Mouse (Mus musculus) limb, embryonic 10.5 days (tissue): ENCODE measurements at regions not wholly inside any gene's neighbourhood (a gene's known extent, or its start where the extent isn't known, plus 50 kb on each side); places are given as distances from the start of the nearest gene placed in this dataset.

Source experiments
- DNase-seq: peaks from one replicate; pipeline ENCODE4 v3.0.0-alpha.2; 2017; ENCODE audit warnings: low spot score
- H3K27ac ChIP-seq: fragments of 300-500 bp; sonication (generic); 2 replicates; pipeline ENCODE4 v1.5.1; 2016; ENCODE audit warnings: mild to moderate bottlenecking
- H3K27me3 ChIP-seq: fragments of 300-500 bp; sonication (generic); 2 replicates; pipeline ENCODE4 v1.6.1; 2016; ENCODE audit warnings: low read depth, mild to moderate bottlenecking; ENCODE audit not compliant: poor library complexity, severe bottlenecking
- H3K36me3 ChIP-seq: fragments of 300-500 bp; sonication (generic); 2 replicates; pipeline ENCODE4 v1.6.1; 2016; ENCODE audit warnings: mild to moderate bottlenecking, moderate library complexity
- H3K4me1 ChIP-seq: fragments of 300-500 bp; sonication (generic); 2 replicates; pipeline ENCODE4 v1.6.1; 2016
- H3K4me3 ChIP-seq: fragments of 300-500 bp; sonication (generic); 2 replicates; pipeline ENCODE4 v1.5.1; 2016; ENCODE audit warnings: mild to moderate bottlenecking, moderate library complexity
- H3K9me3 ChIP-seq: fragments of 300-500 bp; sonication (generic); replicated peaks from 2 replicates; pipeline ENCODE4 v1.6.1; 2016; ENCODE audit warnings: mild to moderate bottlenecking
- WGBS: fragments of 180-500 bp; shearing (Covaris S2); methylation state at CpG from one replicate; pipeline ENCODE4 v1.1.7; 2016; 5-methylcytosine and 5-hydroxymethylcytosine counted together

GRCm38 (mm10) chr3:133744552-133745118, 199.7 kb upstream of the Tet2 start:
- no peak for DNase-seq
- Histone ChIP-seq H3K27me3 (no peaks in the 10 kb centered on the region), H3K27ac (no peak overlapping the region), H3K4me1 (no peaks in the 10 kb centered on the region), H3K9me3 (no peaks in the 10 kb centered on the region), H3K36me3 (no peaks in the 10 kb centered on the region), H3K4me3 (no peak overlapping the region)
- WGBS, result 84% methylated on average over 4 of the region's 4 CpGs

DNA sequence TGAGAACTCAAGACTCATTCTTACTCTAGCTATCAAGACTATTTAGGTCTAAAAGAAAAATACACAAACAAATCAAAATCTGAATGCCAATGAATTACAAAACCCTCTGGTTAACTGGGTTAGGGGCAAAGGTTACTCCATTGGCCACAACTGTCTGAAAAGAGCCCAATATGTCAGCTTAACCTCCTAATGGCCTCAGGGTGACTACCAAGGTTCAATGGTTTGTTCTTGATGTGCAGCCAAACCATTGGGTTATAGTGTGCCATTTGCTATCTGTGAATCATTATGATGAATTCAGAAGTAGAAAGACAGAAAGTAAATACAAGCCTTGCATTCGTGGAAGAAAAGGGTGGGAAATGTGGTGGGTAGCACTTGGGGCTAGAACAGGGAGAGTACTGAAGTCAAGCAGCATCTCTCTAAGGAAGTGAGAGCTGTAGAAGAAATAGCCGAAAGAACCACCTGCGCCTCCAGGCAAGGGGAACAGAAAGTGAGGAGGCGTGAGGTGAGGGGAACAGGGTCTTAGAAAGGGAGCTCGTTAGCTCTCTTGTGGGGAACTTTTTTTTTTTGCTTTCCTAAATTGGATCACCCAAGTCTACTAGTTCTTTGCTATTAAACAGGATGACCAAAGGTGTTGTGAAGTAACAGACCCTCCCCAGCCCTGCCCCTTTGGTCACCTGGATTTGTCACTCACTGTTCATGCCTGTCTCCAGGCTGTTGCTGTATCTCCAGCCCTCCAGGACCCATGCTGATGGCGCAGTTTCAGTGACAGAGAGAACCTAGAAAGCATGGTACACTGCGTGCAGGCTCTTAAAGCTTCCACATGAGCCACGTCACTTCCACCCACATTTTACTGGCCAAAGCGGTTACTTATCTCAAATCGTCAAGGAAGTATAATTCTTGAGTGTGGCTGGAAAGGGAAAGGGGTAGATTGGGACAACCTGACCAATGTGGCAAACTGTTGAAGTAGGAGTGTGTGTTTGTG, 204.1 kb upstream of the Tet2 start:
- Histone ChIP-seq H3K9me3 (no peaks in the 10 kb centered on the region), H3K36me3 (no peaks in the 10 kb centered on the region), H3K27me3 (no peaks in the 10 kb centered on the region), H3K4me1 (peaks cover 2% of the 10 kb centered on the region), H3K27ac (no peak overlapping the region), H3K4me3 (no peak overlapping the region)
- 86% methylated on average over 10 of the region's 10 CpGs for WGBS
- DNase-seq, result no peak

GRCm38 (mm10) chr3:133750061-133750460, 205.1 kb upstream of the Tet2 start:
- no peaks in the 10 kb centered on the region for H3K9me3 ChIP-seq
- no peaks in the 10 kb centered on the region for H3K27me3 ChIP-seq
- peaks cover 12% of the 10 kb centered on the region for H3K4me1 ChIP-seq
- no peak overlapping the region for H3K4me3 ChIP-seq
- WGBS, result 84% methylated on average over 8 of the region's 8 CpGs
- DNase-seq, result no peak
- H3K27ac ChIP-seq, result no peak overlapping the region
- H3K36me3 ChIP-seq, result no peaks in the 10 kb centered on the region

- DNase-seq, result no peak
- Histone ChIP-seq H3K4me1 (peaks cover 12% of the 10 kb centered on the region), H3K27ac (no peak overlapping the region), H3K9me3 (no peaks in the 10 kb centered on the region), H3K36me3 (no peaks in the 10 kb centered on the region), H3K4me3 (no peak overlapping the region), H3K27me3 (no peaks in the 10 kb centered on the region)
- WGBS, result 81% methylated on average over 3 of the region's 3 CpGs
Measured at GRCm38 (mm10) chr3:133750606-133751005, 205.7 kb upstream of the Tet2 start.

- Histone ChIP-seq H3K36me3 (no peaks in the 10 kb centered on the region), H3K4me3 (no peak overlapping the region), H3K27me3 (no peaks in the 10 kb centered on the region), H3K9me3 (no peaks in the 10 kb centered on the region), H3K27ac (no peak overlapping the region), H3K4me1 (peaks cover 12% of the 10 kb centered on the region)
- 50% methylated on average over 3 of the region's 3 CpGs for WGBS
- no peak for DNase-seq
Measured at GRCm38 (mm10) chr3:133751011-133751410, 206.1 kb upstream of the Tet2 start.

DNA sequence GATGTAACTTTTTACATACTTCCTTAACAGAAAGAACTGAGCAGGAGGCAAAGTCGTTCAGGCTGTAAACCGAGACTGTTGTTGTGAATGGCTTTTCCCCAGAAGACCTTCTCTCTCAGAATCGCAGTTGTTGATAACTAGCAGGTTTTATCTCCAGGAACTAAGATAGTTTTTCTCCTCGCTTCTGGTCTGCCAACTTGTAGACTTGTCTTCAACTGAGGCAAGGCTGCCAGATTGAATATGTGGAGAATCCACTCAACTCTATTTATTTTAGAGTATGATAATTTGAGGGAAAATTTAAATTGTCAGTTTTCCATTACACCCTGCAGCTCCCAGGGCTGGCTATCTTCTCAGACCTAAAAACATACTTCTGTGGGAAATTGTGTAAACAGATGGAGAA, 206.6 kb upstream of the Tet2 start:
- Histone ChIP-seq H3K4me1 (peaks cover 12% of the 10 kb centered on the region), H3K36me3 (no peaks in the 10 kb centered on the region), H3K4me3 (no peak overlapping the region), H3K9me3 (no peaks in the 10 kb centered on the region), H3K27ac (no peak overlapping the region), H3K27me3 (no peaks in the 10 kb centered on the region)
- 57% methylated on average over 4 of the region's 4 CpGs for WGBS
- no peak for DNase-seq

GRCm38 (mm10) chr3:133753041-133753440, 208.1 kb upstream of the Tet2 start:
- Histone ChIP-seq H3K4me3 (no peak overlapping the region), H3K4me1 (peaks cover 14% of the 10 kb centered on the region)

GRCm38 (mm10) chr3:133754006-133754910, 209.3 kb upstream of the Tet2 start:
- Histone ChIP-seq H3K36me3 (no peaks in the 10 kb centered on the region), H3K4me1 (peaks cover 20% of the 10 kb centered on the region), H3K27ac (0 out of 2 replicates have a peak overlapping the region, but pooled peaks have one; percentile 9), H3K4me3 (no peak overlapping the region), H3K27me3 (no peaks in the 10 kb centered on the region), H3K9me3 (no peaks in the 10 kb centered on the region)
- no peak for DNase-seq
- WGBS, result 59% methylated on average over 14 of the region's 14 CpGs

More at GRCm38 (mm10) chr3:133753041-133753440, 208.1 kb upstream of the Tet2 start:
- no peaks in the 10 kb centered on the region for H3K9me3 ChIP-seq
- H3K27ac ChIP-seq, result no peak overlapping the region
- H3K27me3 ChIP-seq, result no peaks in the 10 kb centered on the region
- H3K36me3 ChIP-seq, result no peaks in the 10 kb centered on the region
- no peak for DNase-seq
- 86% methylated on average over 3 of the region's 3 CpGs for WGBS

DNA sequence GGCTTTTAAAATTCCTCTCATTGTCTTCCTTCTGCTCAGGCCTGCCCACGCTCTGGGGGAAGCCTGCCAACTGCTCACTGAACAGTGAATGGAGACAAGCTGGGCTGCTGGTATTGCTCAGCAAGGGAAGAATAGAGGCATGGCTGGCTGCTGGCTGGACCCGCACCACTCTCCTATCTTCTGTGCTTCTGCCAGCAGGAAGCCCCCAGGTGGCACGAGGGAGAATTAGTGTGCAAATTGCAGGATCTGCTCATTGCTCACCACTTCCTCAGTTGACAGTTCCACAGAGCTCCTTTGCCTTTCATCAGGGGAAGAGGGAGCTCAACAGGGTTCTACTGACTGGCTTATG, 209.9 kb upstream of the Tet2 start:
- 13% methylated on average over 3 of the region's 3 CpGs for WGBS
- DNase-seq, result no peak
- peaks cover 20% of the 10 kb centered on the region for H3K4me1 ChIP-seq
- H3K9me3 ChIP-seq, result no peaks in the 10 kb centered on the region
- no peak overlapping the region for H3K4me3 ChIP-seq
- H3K27me3 ChIP-seq, result no peaks in the 10 kb centered on the region
- H3K27ac ChIP-seq, result 0 out of 2 replicates have a peak overlapping the region, but pooled peaks have one; percentile 9
- H3K36me3 ChIP-seq, result no peaks in the 10 kb centered on the region

DNA sequence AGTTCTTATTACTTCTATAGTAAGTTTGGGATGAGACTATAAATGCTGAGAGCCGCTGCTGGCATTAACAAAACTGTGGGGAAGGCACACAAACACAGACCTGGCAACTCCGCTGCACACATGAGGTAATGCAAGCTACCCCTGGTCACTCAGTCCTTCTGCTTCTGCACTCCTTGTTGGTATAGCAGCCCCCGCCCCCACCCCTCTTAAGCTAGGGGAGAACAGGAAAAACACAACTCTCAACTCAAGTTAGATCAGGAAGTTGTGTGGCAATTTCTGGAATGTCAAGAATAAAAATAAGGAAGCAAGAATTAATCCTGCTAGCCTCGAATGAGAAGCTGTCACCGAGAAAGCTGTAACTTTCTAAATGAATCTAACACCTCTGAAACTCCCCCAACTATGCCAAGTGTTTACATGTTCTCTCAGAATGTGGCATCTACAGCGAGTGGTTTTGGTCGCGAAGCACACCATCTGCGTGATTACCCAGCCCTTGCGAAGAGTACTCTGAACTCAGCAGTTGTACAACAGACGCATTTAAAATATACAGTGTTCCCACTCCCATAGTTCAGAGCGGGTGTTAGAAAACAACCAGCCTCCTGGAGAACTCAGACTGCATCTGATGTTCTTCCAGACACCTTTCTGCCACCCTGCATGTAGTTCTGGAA, 212.9 kb upstream of the Tet2 start:
- Histone ChIP-seq H3K9me3 (no peaks in the 10 kb centered on the region), H3K36me3 (no peaks in the 10 kb centered on the region), H3K27ac (no peak overlapping the region), H3K4me3 (no peak overlapping the region), H3K27me3 (no peaks in the 10 kb centered on the region), H3K4me1 (peaks cover 20% of the 10 kb centered on the region)
- DNase-seq, result no peak
- 53% methylated on average over 12 of the region's 12 CpGs for WGBS

- DNase-seq, result no peak
- Histone ChIP-seq H3K4me1 (peaks cover 20% of the 10 kb centered on the region), H3K9me3 (no peaks in the 10 kb centered on the region), H3K36me3 (no peaks in the 10 kb centered on the region), H3K27ac (no peak overlapping the region), H3K4me3 (no peak overlapping the region), H3K27me3 (no peaks in the 10 kb centered on the region)
- WGBS, result 9% methylated on average over 4 of the region's 4 CpGs
Measured at GRCm38 (mm10) chr3:133758421-133758820, 213.5 kb upstream of the Tet2 start.

- Histone ChIP-seq H3K27ac (no peak overlapping the region), H3K4me1 (peaks cover 12% of the 10 kb centered on the region), H3K4me3 (no peak overlapping the region), H3K36me3 (no peaks in the 10 kb centered on the region), H3K9me3 (no peaks in the 10 kb centered on the region), H3K27me3 (no peaks in the 10 kb centered on the region)
- DNase-seq, result no peak
- 80% methylated on average over 2 of the region's 2 CpGs for WGBS
Measured at GRCm38 (mm10) chr3:133759611-133760010, 214.7 kb upstream of the Tet2 start.
